Mouse (Mus musculus): Measurements from ENCODE around the gene Zfp629.

Gene Zfp629

DNA sequence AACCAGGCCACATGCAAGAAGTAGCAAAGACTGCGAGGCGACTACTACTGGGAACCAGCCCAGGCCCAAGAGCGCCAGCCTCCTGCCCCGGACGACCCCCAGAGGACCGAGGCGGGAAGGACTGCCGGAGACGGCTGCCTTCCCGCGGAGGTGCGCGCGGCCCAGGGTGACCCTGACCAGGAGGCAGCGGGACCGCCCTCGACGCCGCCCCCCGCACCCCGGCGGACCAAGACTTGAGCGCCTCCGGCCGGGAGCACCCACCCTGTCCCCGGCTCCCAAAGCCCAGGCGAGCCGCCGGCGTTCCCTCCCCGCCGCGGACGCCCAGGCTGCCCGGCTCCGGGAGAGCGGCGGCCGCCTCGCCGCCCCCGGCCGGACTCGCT is 1.1 kb downstream of the Zfp629 start:
- DNase-seq (ENCODE audit: low spot score in 2 of 2), result no peak

DNA sequence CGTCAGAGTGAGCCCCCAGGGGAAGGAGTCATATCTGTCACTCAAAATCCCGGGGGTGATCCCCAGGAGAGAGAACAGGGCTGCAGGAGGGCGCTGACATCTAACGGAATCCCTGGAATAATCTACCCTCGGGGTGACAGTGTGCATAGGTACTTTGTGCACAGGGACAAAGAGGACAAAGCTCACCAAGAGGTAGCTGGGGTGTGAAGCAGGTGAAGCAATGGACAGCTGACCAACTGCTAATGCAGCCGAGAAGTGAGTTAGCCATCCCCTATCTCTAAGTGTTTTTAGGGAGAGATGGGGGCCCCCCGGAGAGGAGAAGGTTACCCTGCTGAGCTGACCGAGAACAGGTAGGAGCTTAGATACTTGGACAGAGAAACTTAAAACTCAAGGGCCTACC is 1.5 kb downstream of the Zfp629 start:
- DNase-seq (ENCODE audit: low spot score in 2 of 2), result no peak

DNA sequence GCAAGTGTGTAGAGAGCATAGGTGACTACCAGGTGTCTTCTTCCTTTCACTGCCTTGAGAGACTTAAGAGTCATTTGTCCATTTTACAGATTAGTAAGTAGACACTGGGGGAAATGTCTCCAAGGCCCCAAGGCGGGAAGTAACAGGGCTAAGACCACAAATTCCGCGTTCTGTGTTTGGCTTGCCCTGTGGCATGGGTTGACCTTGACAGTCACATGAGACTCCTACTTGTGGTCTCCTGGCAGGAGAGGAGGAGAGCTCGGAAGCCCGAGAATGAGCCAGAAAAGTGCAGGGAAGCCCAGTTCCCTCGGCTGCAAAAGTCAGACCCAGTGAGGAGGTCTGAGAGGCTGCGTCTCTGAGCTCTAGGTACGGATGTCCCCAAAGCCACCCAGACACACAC is 2.1 kb downstream of the Zfp629 start:
- no peak for DNase-seq (ENCODE audit: low spot score in 2 of 2)

GRCm38 (mm10) chr7:127611561-127611960 is 4.0 kb downstream of the Zfp629 start:
- no peak for DNase-seq (ENCODE audit: low spot score in 2 of 2)

GRCm38 (mm10) chr7:127611011-127611410 is 4.6 kb downstream of the Zfp629 start:
- DNase-seq (ENCODE audit: low spot score in 2 of 2), result no peak

GRCm38 (mm10) chr7:127607150-127607549 is 8.4 kb downstream of the Zfp629 start:
- DNase-seq (ENCODE audit: low spot score in 2 of 2), result no peak

DNA sequence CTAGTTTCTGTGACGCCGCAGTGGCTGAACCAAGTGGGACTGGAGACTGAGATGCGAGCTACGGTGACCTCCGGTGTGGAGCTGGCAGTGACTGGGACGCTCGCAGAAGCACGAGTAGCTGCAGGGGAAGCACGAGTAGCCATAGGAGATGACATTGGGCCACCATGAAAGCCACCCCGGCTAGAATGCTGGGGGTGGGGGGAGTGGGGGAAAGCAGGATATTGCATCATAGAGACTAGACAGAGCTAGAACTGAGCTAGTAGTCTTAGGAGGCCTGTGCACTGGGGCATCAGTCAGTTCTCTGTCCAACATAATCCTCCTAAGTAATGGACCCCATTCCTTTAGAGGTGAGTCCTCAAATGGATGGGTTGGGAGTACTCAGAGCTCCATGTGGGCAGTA is 11.3 kb downstream of the Zfp629 start:
- DNase-seq (ENCODE audit: low spot score in 2 of 2), result no peak

- DNase-seq (ENCODE audit: low spot score in 2 of 2), result no peak
These were observed 12.7 kb downstream of the Zfp629 start for GRCm38 (mm10) chr7:127602903-127603302.

DNA sequence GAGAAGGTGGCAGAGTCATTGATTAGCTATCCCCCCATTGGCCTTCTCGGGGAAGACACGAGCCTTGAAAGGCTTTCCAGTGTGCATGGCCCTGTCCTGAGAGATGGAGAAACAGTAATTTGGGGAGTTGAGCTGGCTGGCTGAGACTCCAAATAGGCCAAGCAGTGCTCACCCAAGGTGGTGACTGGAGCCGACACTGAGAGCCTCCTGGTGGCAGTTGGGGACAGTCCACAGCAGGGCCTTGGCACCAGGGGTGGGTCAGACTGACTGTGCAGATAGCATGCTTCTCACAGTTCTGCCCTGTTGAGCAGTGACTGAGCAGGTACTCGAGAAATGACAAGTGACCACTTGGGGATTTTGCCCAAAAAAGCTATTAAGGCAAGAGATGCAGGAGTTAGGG is 13.9 kb downstream of the Zfp629 start:
- no peak for DNase-seq (ENCODE audit: low spot score in 2 of 2)

- no peak for DNase-seq (ENCODE audit: low spot score in 2 of 2)
These were observed 15.0 kb downstream of the Zfp629 start for GRCm38 (mm10) chr7:127600612-127601011.

DNA sequence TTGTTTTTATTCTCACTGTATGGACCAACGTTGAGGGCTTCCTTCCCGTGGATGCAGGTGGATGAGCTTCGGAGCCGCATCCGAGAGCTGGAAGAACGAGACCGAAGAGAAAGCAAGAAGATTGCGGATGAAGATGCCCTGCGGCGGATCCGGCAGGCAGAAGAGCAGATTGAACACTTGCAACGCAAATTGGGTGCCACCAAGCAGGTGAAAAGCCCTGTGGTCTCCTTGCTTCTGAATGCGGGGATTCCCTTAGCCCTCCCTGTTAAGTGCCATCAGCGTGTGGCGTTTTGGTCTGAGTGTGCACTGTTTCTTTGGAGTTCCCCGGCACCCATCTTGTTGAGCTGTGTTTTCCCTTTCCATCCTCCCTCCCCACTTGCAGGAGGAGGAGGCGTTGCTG is 18.9 kb downstream of the Zfp629 start:
- no peak for DNase-seq (ENCODE audit: low spot score in 2 of 2)

DNA sequence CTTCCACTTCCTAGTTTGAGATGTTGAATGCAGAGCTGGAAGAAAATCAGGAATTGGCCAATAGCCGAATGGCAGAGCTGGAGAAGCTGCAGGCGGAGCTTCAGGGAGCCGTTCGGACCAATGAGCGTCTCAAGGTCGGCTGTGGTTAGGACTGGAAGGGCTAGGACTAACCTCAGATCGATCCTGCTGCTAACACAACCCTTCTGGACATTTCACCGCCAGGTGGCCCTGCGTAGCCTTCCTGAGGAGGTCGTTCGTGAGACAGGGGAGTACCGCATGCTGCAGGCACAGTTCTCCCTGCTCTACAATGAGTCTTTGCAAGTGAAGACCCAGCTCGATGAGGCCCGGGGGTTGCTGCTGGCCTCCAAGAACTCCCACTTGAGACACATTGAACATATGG is 23.0 kb downstream of the Zfp629 start:
- no peak for DNase-seq (ENCODE audit: low spot score in 2 of 2)

DNA sequence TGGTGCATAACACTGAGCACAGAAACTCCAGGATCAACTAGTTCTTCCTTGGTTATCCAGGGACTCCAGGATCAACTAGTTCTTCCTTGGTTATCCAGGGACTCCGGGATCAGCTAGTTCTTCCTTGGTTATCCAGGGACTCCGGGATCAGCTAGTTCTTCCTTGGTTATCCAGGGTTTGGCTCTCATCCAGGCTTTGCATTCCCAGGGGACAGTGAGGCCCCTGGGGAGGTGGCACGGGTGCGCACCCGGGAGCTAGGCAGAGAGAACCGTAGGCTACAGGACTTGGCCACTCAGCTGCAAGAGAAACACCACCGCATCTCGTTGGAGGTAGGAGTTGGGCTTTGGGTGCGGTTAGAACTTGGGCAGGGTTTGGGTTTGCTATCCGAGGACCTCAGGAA is 24.5 kb downstream of the Zfp629 start:
- DNase-seq (ENCODE audit: low spot score in 2 of 2), result no peak

DNA sequence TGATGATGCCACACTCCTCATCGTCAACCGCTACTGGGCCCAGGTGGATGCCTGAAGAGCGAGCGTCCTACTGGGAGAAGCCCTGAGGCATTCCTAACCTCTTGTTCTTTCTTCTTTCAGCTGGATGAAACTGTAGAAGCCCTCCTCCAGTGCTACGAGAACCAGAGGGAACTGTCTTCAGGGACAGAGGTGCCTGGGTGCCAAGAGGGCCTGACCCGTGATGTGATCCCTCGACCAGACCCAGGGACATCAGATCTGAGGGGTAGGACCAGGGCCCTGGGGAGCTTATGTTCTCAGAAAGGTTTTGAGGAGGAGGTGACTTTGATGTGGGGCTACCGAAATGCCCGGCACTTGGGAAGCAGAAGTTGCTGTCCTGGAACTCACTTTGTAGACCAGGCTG is 26.0 kb downstream of the Zfp629 start:
- no peak for DNase-seq (ENCODE audit: low spot score in 2 of 2)

DNA sequence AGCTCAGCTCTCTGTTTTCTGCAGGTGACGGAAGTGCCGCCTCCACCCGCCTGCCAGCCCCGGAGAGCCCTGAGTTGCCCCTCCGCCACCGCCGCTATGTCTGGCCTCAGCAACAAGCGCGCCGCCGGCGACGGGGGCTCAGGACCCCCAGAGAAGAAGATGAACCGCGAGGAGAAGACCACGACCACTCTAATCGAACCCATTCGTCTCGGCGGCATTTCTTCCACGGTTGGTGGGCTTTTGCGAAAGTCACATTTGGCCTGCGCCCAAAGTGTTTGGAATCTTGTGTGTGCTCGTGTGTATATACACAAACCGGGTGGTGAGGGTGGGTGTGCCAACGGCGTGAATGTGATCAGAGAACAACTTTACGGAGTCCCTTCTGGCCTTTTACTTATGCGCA is 26.7 kb downstream of the Zfp629 start:
- no peak for DNase-seq (ENCODE audit: low spot score in 2 of 2)

GRCm38 (mm10) chr7:127588011-127588871 is 27.4 kb downstream of the Zfp629 start, which contains the start of the genes Ccdc189 and Rnf40:
TSS of gene Ccdc189 (minus strand) at chr7:127588595.
TSS of gene Rnf40 (plus strand) at chr7:127588767.
- DNase-seq (ENCODE audit: low spot score in 2 of 2), result peak; percentile 96 to 97

- DNase-seq (ENCODE audit: low spot score in 2 of 2), result no peak
These were observed 28.4 kb downstream of the Zfp629 start for GRCm38 (mm10) chr7:127587196-127587595.

DNA sequence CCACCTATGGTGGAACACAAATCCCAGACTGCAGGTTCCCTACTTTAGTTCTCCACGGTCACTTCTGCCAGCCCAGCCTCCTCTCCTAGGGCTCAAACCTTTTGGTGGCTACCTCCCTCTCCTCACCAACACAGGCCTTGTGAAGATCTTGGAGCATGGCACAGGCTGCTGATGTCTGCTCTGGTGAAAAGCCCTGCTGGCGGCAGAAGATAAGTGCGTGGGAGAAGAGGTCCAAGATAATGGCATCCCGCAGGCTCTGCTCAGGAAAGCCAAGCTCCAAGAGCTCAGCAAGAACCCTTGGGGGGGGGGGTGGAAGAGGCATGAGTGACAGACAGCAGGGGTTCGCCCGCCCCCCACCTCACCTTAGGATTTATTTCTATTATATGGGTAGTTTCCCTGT is 29.4 kb downstream of the Zfp629 start:
- DNase-seq (ENCODE audit: low spot score in 2 of 2), result no peak

DNA sequence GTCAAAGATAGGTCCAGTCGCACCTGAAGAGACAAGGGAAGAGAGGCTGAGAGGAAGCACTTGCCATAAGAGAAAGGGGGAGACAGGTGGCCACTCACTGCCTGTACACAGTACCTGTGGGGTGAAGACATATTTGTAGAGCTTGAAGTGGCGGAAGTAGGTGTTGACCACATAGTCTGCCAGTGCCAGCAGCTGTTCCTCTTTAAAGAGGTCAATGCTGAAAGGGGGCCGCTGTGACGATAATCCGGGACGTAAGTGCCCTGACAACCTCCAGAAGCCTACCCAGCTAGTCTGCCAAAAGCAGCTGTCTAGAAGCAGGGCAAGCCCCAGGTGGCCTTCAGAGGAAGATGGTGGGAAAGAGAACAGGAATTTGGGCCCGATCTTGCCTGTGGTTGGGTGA is 30.6 kb downstream of the Zfp629 start:
- no peak for DNase-seq (ENCODE audit: low spot score in 2 of 2)

DNA sequence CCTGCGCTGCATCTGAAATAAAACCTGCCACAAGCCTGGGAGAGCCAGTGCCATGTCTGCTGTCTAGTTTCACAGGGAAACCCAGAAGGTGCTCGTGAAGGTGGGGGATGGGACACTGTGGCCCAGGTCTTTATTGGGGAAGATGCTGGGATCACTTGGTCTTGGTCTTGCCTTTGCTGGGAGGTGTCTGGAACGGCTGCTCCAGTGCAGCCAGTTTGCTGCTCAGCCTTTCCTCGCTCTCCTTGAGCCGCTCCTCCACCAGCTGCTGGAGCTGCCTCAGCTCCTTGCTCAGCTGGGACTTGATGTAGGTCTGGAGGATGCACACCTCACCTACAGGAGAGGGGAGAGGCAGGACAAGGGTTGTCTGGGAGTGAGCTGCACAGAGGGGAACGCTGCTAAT is 32.3 kb downstream of the Zfp629 start:
- no peak for DNase-seq (ENCODE audit: low spot score in 2 of 2)

DNA sequence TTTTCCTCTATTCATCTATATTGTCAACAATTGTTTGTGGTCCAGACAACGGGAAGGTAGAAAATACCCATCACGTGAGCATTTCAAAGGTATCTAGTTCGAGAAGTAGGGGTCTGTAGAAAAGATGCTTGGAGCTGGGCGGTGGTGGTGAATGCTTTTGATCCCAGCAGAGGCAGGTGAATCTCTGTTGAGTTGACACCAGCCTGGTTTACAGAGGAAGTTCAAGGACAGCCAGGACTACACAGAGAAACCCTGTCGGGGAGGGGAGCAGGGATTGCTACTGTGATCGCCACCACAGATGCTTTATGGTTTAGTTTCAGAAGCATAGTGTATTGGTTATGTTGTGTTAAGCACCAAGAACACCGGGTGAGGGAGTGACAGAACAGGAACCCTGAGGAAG is 41.5 kb downstream of the Zfp629 start:
- DNase-seq (ENCODE audit: low spot score in 2 of 2), result no peak

DNA sequence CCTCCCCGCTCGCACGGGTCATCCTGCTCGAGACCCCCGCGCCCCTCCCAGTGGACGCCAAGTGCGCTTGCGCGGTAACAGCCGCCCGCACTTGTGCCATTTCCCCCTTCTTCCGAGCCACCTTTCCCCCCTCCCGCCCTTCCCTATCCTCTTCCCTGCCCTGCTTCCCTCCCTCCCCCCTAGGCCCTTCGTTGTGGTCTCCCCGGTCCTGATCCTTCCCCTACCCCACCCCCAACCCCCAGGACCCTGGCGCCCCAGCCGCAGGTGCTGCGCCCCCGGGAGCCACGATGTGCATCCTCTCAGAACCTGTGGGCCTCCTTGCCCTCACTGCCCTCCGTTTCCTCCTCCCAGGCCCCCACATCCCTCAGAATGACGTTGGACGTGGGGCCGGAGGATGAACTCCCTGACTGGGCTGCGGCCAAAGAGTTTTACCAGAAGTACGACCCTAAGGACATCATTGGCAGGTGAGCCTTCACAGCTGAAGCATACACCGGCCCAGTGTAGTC is 42.0 kb downstream of the Zfp629 start:
- no peak for DNase-seq (ENCODE audit: low spot score in 2 of 2)

- DNase-seq (ENCODE audit: low spot score in 2 of 2), result peak; percentile 97
These were observed 42.6 kb downstream of the Zfp629 start, which contains the start of gene Phkg2 for GRCm38 (mm10) chr7:127572895-127573471. TSS of gene Phkg2 (plus strand) at chr7:127573340.
